Mouse (Mus musculus) G1E-ER4 (cell line): Measurements from ENCODE around the gene Mymk. TPM values are rescaled to one million over a fixed set of nuclear protein-coding genes. Genes with fewer than 3 reads are reported as not detected.

Experiments
- GATA1 ChIP-seq: IDR thresholded peaks from one replicate; pipeline ENCODE4 v1.8.0; 2012; ENCODE audit warnings: low read length, inconsistent platforms
- polyA plus RNA-seq: library from polyadenylated mRNA; stranded (reverse); fragments of >175 nt; gene quantifications from 2 replicates; pipeline ENCODE4 v1.2.3, GENCODE M21; 2012

Mymk gene
- polyA plus RNA-seq, 1 experiment, result not detected

DNA sequence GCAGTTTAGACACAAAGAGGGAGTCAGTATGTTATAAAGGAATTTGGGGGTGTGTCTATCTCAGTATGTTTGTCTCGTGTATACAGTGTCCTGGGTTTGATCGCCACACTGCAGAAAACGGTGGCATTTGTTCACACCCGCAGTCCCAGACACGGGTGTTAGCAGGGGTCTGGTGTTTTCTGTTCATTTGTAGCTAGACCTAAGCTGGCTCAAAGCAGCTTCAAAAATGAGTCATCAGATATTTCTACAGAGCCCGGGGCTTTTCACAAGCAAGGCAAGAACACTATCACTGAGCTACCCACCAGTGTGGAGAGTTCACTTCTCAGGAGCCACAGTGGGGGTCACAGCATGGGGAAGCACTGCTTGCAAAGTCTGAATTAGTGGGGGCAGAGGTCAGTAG is 22.6 kb downstream of the Mymk start:
- TF ChIP-seq GATA1, result no peak

DNA sequence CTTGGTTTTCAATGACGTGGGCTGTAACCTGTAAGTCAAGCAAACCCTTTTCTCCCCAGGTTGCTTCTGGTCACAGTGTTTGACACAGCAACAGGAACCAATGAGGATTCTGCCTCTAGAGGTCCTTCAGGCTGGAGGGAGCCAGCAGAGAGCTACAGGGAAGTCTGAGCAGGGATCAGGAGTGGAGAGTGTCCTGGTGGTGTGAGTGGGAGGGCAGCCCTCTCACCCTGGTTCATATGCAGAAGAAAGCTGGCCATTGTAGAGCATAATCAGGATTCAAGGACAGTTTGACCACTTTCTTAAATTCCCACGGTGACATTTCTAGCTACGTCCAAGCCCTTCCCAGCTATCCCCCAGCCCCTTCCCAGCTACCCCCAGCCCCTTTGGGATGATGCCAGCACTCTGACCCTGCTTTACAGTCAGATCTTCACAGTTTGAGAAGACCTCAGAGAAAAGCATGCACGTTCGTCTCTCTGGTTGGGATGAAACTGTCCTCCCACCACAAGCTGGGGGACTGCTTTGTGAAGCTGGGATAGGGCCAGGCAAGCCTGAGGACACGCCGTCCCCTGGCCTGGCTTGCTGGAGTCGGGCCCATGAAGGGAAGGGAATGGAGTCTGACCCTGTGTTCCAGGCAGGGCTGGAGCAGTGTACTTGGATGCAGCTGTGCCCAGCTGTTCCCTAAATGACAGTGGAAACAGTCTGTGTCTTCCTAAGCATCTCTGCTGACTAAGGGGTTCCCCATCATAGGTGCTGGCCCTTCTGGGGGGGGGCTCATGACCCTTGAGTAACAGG is 25.8 kb downstream of the Mymk start:
- no peak for TF ChIP-seq GATA1

- TF ChIP-seq GATA1, result no peak
Observed at GRCm38 (mm10) chr2:27044641-27045040, 27.3 kb downstream of the Mymk start.

DNA sequence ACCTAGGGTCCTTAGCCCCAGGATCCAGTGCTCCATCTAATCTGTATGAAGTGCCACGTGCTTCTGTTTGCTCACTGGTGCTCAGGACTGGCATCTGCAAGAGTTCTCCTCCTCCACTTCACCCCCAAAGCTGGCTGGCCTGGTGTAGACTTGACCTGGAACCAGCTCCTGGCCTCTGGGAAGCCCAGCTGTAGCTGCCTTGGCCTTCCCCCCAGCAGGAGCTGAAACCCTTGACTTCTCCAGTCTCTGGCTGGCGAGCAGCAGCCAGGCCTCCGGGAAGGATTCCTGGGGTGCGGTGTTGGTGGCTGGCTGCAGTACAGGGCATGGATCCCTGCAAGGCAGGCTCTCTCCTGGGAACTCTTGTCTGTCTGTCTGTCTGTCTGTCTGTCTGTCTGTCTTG is 27.8 kb downstream of the Mymk start:
- TF ChIP-seq GATA1, result no peak

GRCm38 (mm10) chr2:27043461-27043860 is 28.5 kb downstream of the Mymk start:
- TF ChIP-seq GATA1, result no peak

- no peak for TF ChIP-seq GATA1
Observed at GRCm38 (mm10) chr2:27042131-27042844, 29.7 kb downstream of the Mymk start.

DNA sequence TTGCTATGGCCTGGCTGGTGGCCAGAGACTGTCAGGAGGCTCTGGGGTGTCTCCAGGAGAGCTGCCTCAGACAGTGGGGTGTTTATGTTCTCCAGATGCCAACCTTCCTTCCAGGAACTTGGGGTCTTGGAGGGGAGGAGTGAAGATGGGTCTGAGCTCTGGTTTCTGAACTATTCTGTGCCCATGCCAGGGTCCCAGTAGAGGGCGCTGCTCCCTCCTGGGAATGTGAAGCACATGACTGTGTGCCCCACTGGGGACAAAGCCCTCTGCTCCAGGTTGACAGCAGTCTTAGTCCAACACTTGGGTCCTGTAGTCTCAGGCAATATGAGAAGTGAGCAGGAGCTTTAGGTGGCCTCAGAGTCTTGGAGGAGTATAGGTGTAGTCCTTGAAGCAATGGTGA is 32.7 kb downstream of the Mymk start:
- no peak for TF ChIP-seq GATA1

DNA sequence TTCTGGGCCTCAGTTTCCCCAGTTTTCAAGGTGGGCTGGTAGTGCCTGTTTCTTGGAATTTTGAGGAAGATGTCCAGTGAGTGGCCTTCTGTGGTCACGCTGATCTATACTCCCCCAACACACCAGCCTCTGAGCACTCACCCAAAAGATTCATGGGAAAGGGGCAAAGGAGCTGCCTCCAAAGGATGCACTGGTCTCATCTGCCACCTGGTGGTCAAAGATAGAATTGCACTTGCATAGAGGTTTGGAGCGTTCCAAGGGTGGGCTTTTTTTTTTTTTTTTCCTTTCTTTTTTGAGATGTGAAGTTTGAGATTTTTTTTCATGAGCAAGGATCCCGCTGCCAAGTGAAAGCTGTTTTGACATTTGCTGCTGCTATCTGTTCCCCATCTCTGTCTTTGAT is 33.4 kb downstream of the Mymk start:
- TF ChIP-seq GATA1, result no peak

GRCm38 (mm10) chr2:27037008-27037407 is 35.0 kb downstream of the Mymk start:
- TF ChIP-seq GATA1, result no peak

GRCm38 (mm10) chr2:27036003-27036402 is 36.0 kb downstream of the Mymk start:
- no peak for TF ChIP-seq GATA1

- no peak for TF ChIP-seq GATA1
Observed at GRCm38 (mm10) chr2:27032361-27032760, 39.6 kb downstream of the Mymk start.

- no peak for TF ChIP-seq GATA1
Observed at GRCm38 (mm10) chr2:27028437-27029015, 43.5 kb downstream of the Mymk start.

- no peak for TF ChIP-seq GATA1
Observed at GRCm38 (mm10) chr2:27027618-27028436, 44.2 kb downstream of the Mymk start, which contains the start of gene Slc2a6. Gene Slc2a6, minus strand, starts transcription at chr2:27027998.

DNA sequence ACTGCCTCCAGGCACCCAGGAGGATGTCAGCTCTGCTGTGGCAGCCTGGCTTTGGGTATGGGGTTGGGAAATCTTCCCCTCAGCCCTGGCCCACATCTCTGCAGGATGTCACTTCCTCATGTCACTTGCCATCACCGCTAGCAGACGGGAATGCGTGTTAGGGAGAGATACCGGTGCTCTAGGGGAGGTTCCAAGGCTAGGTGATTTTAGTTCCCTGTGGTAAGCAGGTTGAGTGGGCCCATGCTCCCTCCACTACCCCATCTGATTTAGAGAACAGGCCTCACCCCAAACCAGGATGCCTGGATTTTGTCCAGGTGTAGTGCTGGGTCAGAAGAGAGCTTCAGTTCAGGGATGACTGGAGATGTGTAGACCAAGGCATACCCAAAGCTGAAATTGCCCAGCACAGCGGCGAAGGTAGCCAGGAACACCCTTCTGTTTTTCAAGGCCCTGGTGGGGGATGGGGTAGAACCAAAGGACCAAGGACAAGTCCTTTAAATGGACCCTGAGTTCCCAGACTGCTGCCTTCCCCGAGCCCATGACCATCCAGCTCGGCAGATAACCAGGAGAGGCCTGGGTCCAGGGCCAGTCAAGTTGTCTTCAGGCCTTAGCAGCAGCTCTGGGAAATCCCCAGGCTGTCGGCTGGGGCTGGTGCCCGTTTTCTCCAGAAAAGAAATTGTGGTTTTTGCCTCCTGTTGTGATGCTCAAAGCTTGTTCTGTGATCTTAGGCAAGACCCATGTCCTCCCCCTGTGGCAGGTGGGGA is 44.9 kb downstream of the Mymk start:
- no peak for TF ChIP-seq GATA1

DNA sequence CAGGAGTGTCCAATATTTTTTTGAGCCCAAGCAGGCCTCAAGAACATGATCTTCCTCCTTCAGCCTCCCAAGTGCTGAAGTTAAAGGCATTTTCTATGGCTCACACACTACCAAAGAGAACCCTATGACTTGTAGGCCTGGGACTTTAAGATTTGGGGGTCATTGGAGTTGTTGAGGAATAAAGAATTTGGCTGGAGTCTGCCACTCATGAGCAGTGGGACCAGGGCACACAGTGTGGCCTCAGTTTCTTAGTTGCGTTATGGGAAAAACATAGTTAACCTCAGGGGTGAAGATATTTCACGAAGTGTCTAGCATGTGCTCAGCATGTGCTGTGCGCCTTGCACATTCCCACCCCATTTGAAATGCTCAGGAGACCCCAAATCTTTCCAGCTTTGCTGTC is 45.6 kb downstream of the Mymk start:
- no peak for TF ChIP-seq GATA1
